Mouse (Mus musculus) CH12.LX (cell line): ENCODE data around the gene Syt1. TPM values are rescaled to one million over a fixed set of nuclear protein-coding genes. Genes with fewer than 3 reads are reported as not detected.

ENCODE experiments used
- DNase-seq: peaks from one replicate; pipeline ENCODE4 v3.0.0-alpha.2; 2013; ENCODE audit errors: extremely low read depth
- H3K27ac ChIP-seq: 2 replicates; pipeline ENCODE4 v1.5.1; 2012; ENCODE audit warnings: low read depth, mild to moderate bottlenecking, control low read depth, moderate library complexity; ENCODE audit not compliant: insufficient read depth
- H3K27me3 ChIP-seq: replicated peaks from 2 replicates; pipeline ENCODE3; 2012; ENCODE audit warnings: inconsistent platforms
- H3K36me3 ChIP-seq, 2 experiments: replicated peaks in 1 of 2; 2 replicates each; pipeline versions ENCODE3 to v1.6.1; 2012; ENCODE audit warnings: inconsistent platforms in 1 of 2, low read length in 1 of 2, mild to moderate bottlenecking in 1 of 2, mixed read lengths in 1 of 2, moderate library complexity in 1 of 2; ENCODE audit not compliant: control insufficient read depth in 1 of 2, insufficient read depth in 1 of 2
- H3K4me1 ChIP-seq, 2 experiments: 2 replicates each; pipeline ENCODE4 v1.6.1; 2012; ENCODE audit warnings: inconsistent platforms in 1 of 2, moderate library complexity in 1 of 2; ENCODE audit not compliant: insufficient read depth in 2 of 2, control insufficient read depth in 1 of 2
- H3K4me2 ChIP-seq: 2 replicates; pipeline ENCODE4 v1.6.1; 2012; ENCODE audit warnings: low read depth, mild to moderate bottlenecking, control low read depth; ENCODE audit not compliant: poor library complexity, insufficient read depth, severe bottlenecking
- H3K4me3 ChIP-seq, 3 experiments: fragments of 150-350 bp in 1 of 3; sonication (generic) in 1 of 3; replicated peaks in 1 of 3; 2 replicates each; pipeline versions ENCODE3 to v1.5.1; 2011 to 2012; ENCODE audit warnings: low read depth in 2 of 3, low read length in 2 of 3, mild to moderate bottlenecking in 2 of 3, moderate library complexity in 2 of 3, control low read depth in 1 of 3, improper control_type of control experiment in 1 of 3, inconsistent platforms in 1 of 3, mixed read lengths in 1 of 3; ENCODE audit not compliant: poor library complexity in 1 of 3
- H3K79me2 ChIP-seq: replicated peaks from 2 replicates; pipeline ENCODE4 v1.6.1; 2012; ENCODE audit warnings: mild to moderate bottlenecking, moderate library complexity; ENCODE audit not compliant: control insufficient read depth, poor library complexity, insufficient read depth, severe bottlenecking; ENCODE audit errors: extremely low read depth
- H3K9ac ChIP-seq: 2 replicates; pipeline ENCODE4 v1.6.1; 2012; ENCODE audit warnings: low read depth, mild to moderate bottlenecking, control low read depth, moderate library complexity; ENCODE audit not compliant: insufficient read depth
- H3K9me3 ChIP-seq: replicated peaks from 2 replicates; pipeline ENCODE3; 2012; ENCODE audit warnings: low read length, inconsistent platforms, mixed read lengths
- BHLHE40 ChIP-seq: IDR thresholded peaks from 2 replicates; pipeline ENCODE4 v1.6.1; 2011; ENCODE audit warnings: mild to moderate bottlenecking, low read depth, low read length, improper control_type of control experiment
- CHD2 ChIP-seq: IDR thresholded peaks from 2 replicates; pipeline ENCODE4 v1.6.1; 2011; ENCODE audit warnings: low read length, improper control_type of control experiment
- E2F4 ChIP-seq: IDR thresholded peaks from 2 replicates; pipeline ENCODE4 v1.6.1; 2011; ENCODE audit warnings: low read depth, low read length, improper control_type of control experiment; ENCODE audit not compliant: insufficient replicate concordance
- ETS1 ChIP-seq: conservative IDR thresholded peaks from 2 replicates; pipeline ENCODE4 v1.6.1; 2012; ENCODE audit warnings: low read depth, mild to moderate bottlenecking, inconsistent platforms, low read length, improper control_type of control experiment, moderate library complexity
- GABPA ChIP-seq: IDR thresholded peaks from 2 replicates; pipeline ENCODE4 v1.6.1; 2012; ENCODE audit warnings: low read depth, low read length, improper control_type of control experiment, inconsistent platforms; ENCODE audit not compliant: insufficient replicate concordance
- KAT2A ChIP-seq: IDR thresholded peaks from 2 replicates; pipeline ENCODE4 v1.6.1; 2012; ENCODE audit warnings: low read length, improper control_type of control experiment, inconsistent platforms; ENCODE audit not compliant: insufficient replicate concordance
- MEF2A ChIP-seq: IDR thresholded peaks from 2 replicates; pipeline ENCODE4 v1.6.1; 2014; ENCODE audit warnings: low read depth, mild to moderate bottlenecking, inconsistent platforms, low read length, improper control_type of control experiment, borderline replicate concordance
- MXI1 ChIP-seq: IDR thresholded peaks from 2 replicates; pipeline ENCODE4 v1.6.1; 2011; ENCODE audit warnings: mild to moderate bottlenecking, low read depth, low read length, improper control_type of control experiment
- NRF1 ChIP-seq: IDR thresholded peaks from 2 replicates; pipeline ENCODE4 v1.6.1; 2014; ENCODE audit warnings: low read depth, mild to moderate bottlenecking, inconsistent platforms, low read length, improper control_type of control experiment, moderate library complexity
- POLR2A ChIP-seq: IDR thresholded peaks from 2 replicates; pipeline ENCODE4 v1.6.1; 2011; ENCODE audit warnings: low read depth, mild to moderate bottlenecking, improper control_type of control experiment, low read length
- POLR2AphosphoS2 ChIP-seq: IDR thresholded peaks from 2 replicates; pipeline ENCODE4 v1.6.1; 2011; ENCODE audit warnings: low read depth, low read length, improper control_type of control experiment
- RCOR1 ChIP-seq: conservative IDR thresholded peaks from 2 replicates; pipeline ENCODE4 v1.6.1; 2012; ENCODE audit warnings: low read depth, mild to moderate bottlenecking, inconsistent platforms, low read length, improper control_type of control experiment
- SIN3A ChIP-seq: IDR thresholded peaks from 2 replicates; pipeline ENCODE4 v1.6.1; 2012; ENCODE audit warnings: low read length, improper control_type of control experiment, inconsistent platforms
- TBP ChIP-seq: conservative IDR thresholded peaks from 2 replicates; pipeline ENCODE4 v1.6.1; 2011; ENCODE audit warnings: low read depth, low read length, improper control_type of control experiment
- USF2 ChIP-seq: conservative IDR thresholded peaks from 2 replicates; pipeline ENCODE4 v1.6.1; 2011; ENCODE audit warnings: low read depth, low read length, improper control_type of control experiment
- ZC3H11A ChIP-seq: IDR thresholded peaks from 2 replicates; pipeline ENCODE4 v1.6.1; 2012; ENCODE audit warnings: low read depth, mild to moderate bottlenecking, inconsistent platforms, low read length, improper control_type of control experiment
- ZKSCAN1 ChIP-seq: IDR thresholded peaks from 2 replicates; pipeline ENCODE4 v1.6.1; 2012; ENCODE audit warnings: low read depth, inconsistent platforms, low read length, improper control_type of control experiment, borderline replicate concordance
- dilution Hi-C: fragments of 300-500 bp; cut with MboI; formaldehyde crosslinking; loops from 2 replicates; pipeline ENCODE4 v1.14.3; 2020; ENCODE audit warnings: low sequenced_read_pairs; ENCODE audit not compliant: extremely low pct_unique_long_range_greater_than_20kb, extremely low pct_ligation_motif_present
- in situ Hi-C: fragments of 300-500 bp; cut with MboI; formaldehyde crosslinking; loops from 3 replicates; pipeline ENCODE4 v1.14.3; 2019; ENCODE audit warnings: low sequenced_read_pairs, low pct_ligation_motif_present, low pct_unique_long_range_greater_than_20kb, mixed read lengths
- polyA plus RNA-seq: library from polyadenylated mRNA; unstranded; fragments of >175 nt; gene quantifications from 2 replicates; pipeline ENCODE4 v1.2.1, GENCODE M21; 2012; ENCODE audit warnings: low read depth; ENCODE audit not compliant: insufficient read length
- total RNA-seq, 2 experiments: library from RNA; depleted of rRNA; stranded (reverse); fragments of 300-350 nt in 1 of 2; fragments of >200 nt in 1 of 2; gene quantifications; 2 replicates each; pipeline ENCODE4 v1.2.3; 2012 to 2014

Gene Syt1
- total and polyA plus RNA-seq, 3 experiments: not detected

DNA sequence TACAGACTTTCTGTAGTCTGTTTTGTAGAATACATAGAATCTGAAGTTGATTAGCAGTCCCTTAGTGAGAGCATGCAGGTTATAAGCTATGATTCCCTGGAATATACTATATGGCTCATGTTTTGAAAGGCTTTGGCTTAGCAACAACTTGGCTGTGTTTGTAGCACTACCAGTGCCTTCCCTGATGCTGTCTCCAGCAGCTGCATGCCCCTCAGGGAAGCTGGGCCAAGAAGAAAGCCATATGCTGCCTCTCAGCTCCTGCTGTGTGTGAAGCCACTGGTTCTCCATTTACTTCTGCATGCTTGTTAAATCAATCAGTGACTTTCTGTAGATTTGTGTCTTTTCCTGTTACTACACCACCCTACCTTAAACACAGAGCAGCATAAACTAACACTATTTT, 245.2 kb downstream of the Syt1 start:
- no peak overlapping the region for H3K27ac ChIP-seq
- no peak for TF ChIP-seq ZC3H11A
- H3K9ac ChIP-seq: no peak overlapping the region
- no peaks in the 10 kb centered on the region for H3K36me3 ChIP-seq
- no peaks in the 10 kb centered on the region for H3K4me1 ChIP-seq
- H3K4me2 ChIP-seq: no peak overlapping the region
- no peaks in the 10 kb centered on the region for H3K27me3 ChIP-seq
- H3K9me3 ChIP-seq: no peaks in the 10 kb centered on the region
- H3K79me2 ChIP-seq: no peaks in the 10 kb centered on the region
- in situ Hi-C loops: no loop called here
- no peak overlapping the region for H3K4me3 ChIP-seq
- DNase-seq: no peak
- dilution Hi-C loops: no loop called here

GRCm38 (mm10) chr10:108763722-108764121, 247.1 kb downstream of the Syt1 start:
- H3K36me3 ChIP-seq: no peaks in the 10 kb centered on the region
- no peaks in the 10 kb centered on the region for H3K9me3 ChIP-seq
- H3K4me2 ChIP-seq: no peak overlapping the region
- H3K4me3 ChIP-seq: no peak overlapping the region
- H3K4me1 ChIP-seq: no peaks in the 10 kb centered on the region
- in situ Hi-C loops: no loop called here
- DNase-seq: no peak
- no peaks in the 10 kb centered on the region for H3K79me2 ChIP-seq
- H3K27me3 ChIP-seq: no peaks in the 10 kb centered on the region
- TF ChIP-seq NRF1 (no peak), E2F4 (no peak), ETS1 (no peak), CHD2 (no peak)
- TF ChIP-seq, all 38 proteins: peak for 0
- Histone ChIP-seq H3K9ac (no peak overlapping the region), H3K27ac (no peak overlapping the region)
- dilution Hi-C loops: no loop called here

DNA sequence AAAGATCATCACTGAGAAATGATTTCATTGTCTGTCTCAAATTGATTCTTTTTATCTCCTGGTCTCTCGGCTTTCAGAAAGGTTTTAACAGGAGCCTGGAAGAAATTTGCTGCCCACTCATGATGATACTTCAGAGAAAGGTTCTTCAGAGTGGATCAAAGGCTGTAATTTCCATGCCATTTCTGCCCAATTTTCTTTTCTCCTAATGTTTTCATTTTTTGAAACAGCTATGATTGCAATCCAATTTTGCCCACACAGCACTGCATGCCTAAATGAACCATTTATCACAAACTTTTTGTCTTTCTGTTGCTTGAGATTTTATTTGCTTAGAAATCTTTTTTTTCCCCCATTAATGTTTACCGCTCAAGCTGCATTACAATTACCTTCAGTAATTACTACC, 257.5 kb downstream of the Syt1 start:
- no peaks in the 10 kb centered on the region for H3K4me1 ChIP-seq
- in situ Hi-C loops (no loop called here), dilution Hi-C loops (no loop called here)
- H3K9ac ChIP-seq: no peak overlapping the region
- H3K4me3 ChIP-seq: no peak overlapping the region
- no peaks in the 10 kb centered on the region for H3K9me3 ChIP-seq
- no peak overlapping the region for H3K27ac ChIP-seq
- H3K79me2 ChIP-seq: no peaks in the 10 kb centered on the region
- DNase-seq: no peak
- no peak overlapping the region for H3K4me2 ChIP-seq
- no peaks in the 10 kb centered on the region for H3K36me3 ChIP-seq
- H3K27me3 ChIP-seq: no peaks in the 10 kb centered on the region
- TF ChIP-seq NRF1 (no peak), TBP (no peak), POLR2AphosphoS2 (no peak), ZKSCAN1 (no peak), SIN3A (no peak), POLR2A (no peak), GABPA (no peak), MEF2A (no peak), RCOR1 (no peak), MXI1 (no peak), USF2 (no peak), BHLHE40 (no peak), KAT2A (no peak), ZC3H11A (no peak)
